Mouse (Mus musculus): Measurements from ENCODE around the gene Utp14b.

DNA sequence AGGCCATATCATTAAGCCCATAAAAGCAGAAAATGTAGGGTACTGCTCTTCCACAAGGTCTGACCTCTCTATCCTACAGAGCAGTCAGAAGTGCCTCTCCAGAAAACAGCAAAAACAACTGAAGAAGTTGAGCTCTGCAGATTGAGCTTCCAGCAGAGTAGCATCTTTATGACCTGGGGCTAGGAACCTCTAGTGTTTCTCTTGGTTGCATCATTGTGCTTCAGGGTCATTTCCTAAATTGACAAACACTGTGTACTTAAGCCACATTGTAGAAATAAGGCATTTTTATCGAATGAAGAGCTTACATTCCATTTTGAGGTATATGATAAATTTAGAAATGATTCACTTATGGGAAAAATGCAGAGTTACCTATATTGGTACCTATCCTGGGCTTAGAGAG, 8.7 kb downstream of the Utp14b start:
- TF ChIP-seq POLR2A (IDR thresholded peaks at IDR 0.05; ENCODE audit: low read depth, low read length), result no peak
- TF ChIP-seq CTCF (IDR thresholded peaks at IDR 0.05; ENCODE audit: extremely low read depth, insufficient read depth, insufficient read length, insufficient replicate concordance), result no peak

Data from spleen, adult 2 months (tissue).